Mouse (Mus musculus) embryonic facial prominence, embryonic 11.5 days (tissue): ENCODE measurements around the gene Syt13. TPM values are rescaled to one million over a fixed set of nuclear protein-coding genes. Genes with fewer than 3 reads are reported as not detected.

ENCODE experiments used
- ATAC-seq: fragments of 200-750 bp; cut with Nextera tagmentation; replicated peaks from 2 replicates; pipeline ENCODE4 v1.8.0; 2017; ENCODE audit warnings: low read depth; ENCODE audit not compliant: insufficient number of reproducible peaks, low FRiP score, low TSS enrichment
- DNase-seq: peaks from one replicate; pipeline ENCODE4 v3.0.0-alpha.2; 2015; ENCODE audit warnings: low spot score
- H3K27ac ChIP-seq: fragments of 300-500 bp; sonication (generic); replicated peaks from 2 replicates; pipeline ENCODE4 v1.5.1; 2014; ENCODE audit warnings: mild to moderate bottlenecking, low read depth, low read length, control low read depth
- H3K27me3 ChIP-seq: fragments of 300-500 bp; sonication (generic); 2 replicates; pipeline ENCODE4 v1.6.1; 2014; ENCODE audit warnings: mild to moderate bottlenecking, low read length, moderate library complexity, mixed read lengths; ENCODE audit not compliant: control insufficient read depth, insufficient read depth
- H3K36me3 ChIP-seq: fragments of 300-500 bp; sonication (generic); replicated peaks from 2 replicates; pipeline ENCODE4 v1.6.1; 2014; ENCODE audit warnings: low read depth, mild to moderate bottlenecking, low read length, moderate library complexity, mixed read lengths; ENCODE audit not compliant: control insufficient read depth, insufficient read depth
- H3K4me1 ChIP-seq: fragments of 300-500 bp; sonication (generic); 2 replicates; pipeline ENCODE4 v1.6.1; 2014; ENCODE audit warnings: low read length, mixed read lengths; ENCODE audit not compliant: control insufficient read depth, insufficient read depth
- H3K4me2 ChIP-seq: fragments of 300-500 bp; sonication (generic); 2 replicates; pipeline ENCODE4 v1.6.1; 2014; ENCODE audit warnings: low read depth, mild to moderate bottlenecking, control low read depth, low read length, moderate library complexity
- H3K4me3 ChIP-seq: fragments of 300-500 bp; sonication (generic); 2 replicates; pipeline ENCODE4 v1.5.1; 2014; ENCODE audit warnings: low read depth, low read length, control low read depth
- H3K9ac ChIP-seq: fragments of 300-500 bp; sonication (generic); replicated peaks from 2 replicates; pipeline ENCODE4 v1.6.1; 2014; ENCODE audit warnings: mild to moderate bottlenecking, control low read depth, low read length
- H3K9me3 ChIP-seq: fragments of 300-500 bp; sonication (generic); replicated peaks from 2 replicates; pipeline ENCODE4 v1.6.1; 2016; ENCODE audit warnings: mild to moderate bottlenecking, low read length, inconsistent platforms, mixed read lengths; ENCODE audit not compliant: control insufficient read depth
- WGBS: fragments of 180-500 bp; shearing (Covaris S2); extraction: QIAGEN DNeasy Blood & Tissue Kit; methylation state at CpG from one replicate; pipeline ENCODE4 v1.1.7; 2014; 5-methylcytosine and 5-hydroxymethylcytosine counted together
- polyA plus RNA-seq: library from polyadenylated mRNA; unstranded; fragments of >200 nt; fragmentation: Nextera tagmentation; extraction: Ambion mirVana; gene quantifications from 2 replicates; pipeline ENCODE4 v1.2.1, GENCODE M21; 2014

Syt13 gene
- 9.0 and 10.5 TPM in 2 replicates for polyA plus RNA-seq

DNA sequence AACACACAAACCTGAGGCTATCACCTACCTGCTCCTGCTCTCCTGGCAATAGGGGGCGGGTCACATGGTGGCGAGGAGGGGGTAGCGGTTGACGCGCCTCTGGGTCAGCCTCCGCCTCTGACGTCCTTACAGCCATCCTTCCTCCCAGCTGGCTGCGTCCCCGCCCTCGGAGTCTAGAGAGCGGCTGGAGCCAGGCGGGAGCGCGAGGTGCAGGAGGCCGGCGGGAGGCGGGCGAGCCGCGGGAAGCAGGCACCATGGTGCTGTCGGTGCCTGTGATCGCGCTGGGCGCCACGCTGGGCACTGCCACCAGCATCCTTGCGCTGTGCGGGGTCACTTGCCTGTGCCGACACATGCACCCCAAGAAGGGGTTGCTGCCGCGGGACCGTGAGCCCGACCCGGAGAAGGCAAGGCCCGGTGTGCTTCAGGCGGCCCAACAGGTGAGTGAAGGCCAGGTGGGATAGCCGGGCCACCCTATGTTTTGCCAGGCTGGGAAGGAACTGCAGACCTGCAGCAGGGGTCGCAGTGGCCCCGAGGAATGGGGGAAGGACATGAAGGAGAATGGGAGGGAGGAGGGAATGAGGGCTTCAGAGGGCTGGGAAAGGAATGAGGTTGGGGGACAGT is at the start of gene Syt13:
TSS of gene Syt13 (plus strand) at position 166 of the 621 bp plus-strand sequence.
- under 1% methylated on average over 37 of the region's 38 CpGs for WGBS
- Histone ChIP-seq H3K4me1 (no peaks in the 10 kb centered on the region; the same call in 1 of the 2 replicates), H3K9ac (peak within 1 kb of the TSS; percentile 29), H3K27ac (0 out of 2 replicates have a peak within 1 kb of the TSS, but pooled peaks have one; percentile 17), H3K27me3 (peaks cover 18% of the 10 kb centered on the region), H3K36me3 (no peaks in the 10 kb centered on the region), H3K4me2 (peak within 1 kb of the TSS; percentile 72), H3K9me3 (no peaks in the 10 kb centered on the region), H3K4me3 (peak within 1 kb of the TSS; percentile 34)
- ATAC-seq (peak; percentile 63), DNase-seq (peak; percentile 69)

DNA sequence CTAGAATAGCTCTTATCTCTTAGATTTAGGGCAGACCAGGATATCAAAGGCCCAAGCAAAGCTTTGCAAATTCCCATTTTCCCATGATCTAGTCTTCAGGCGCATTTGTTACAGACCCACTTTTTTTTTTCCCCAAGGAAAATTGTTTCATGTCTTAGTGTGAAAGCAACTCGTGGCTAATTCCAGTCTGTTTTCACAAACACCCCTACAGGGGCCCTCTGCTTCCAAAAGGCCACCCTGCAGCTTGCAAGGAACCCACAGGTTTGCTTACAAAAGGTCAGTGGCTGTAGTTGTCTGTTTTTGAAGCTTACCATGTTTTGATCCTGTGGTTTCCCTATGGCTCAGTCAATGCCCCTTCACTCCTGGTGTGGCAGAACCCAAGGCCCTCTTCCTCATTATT is 48.3 kb upstream of the Syt13 start:
- no peaks in the 10 kb centered on the region for H3K27me3 ChIP-seq
- DNase-seq (no peak), ATAC-seq (no peak)
- H3K4me3 ChIP-seq = no peak overlapping the region
- no peak overlapping the region for H3K27ac ChIP-seq
- H3K4me1 ChIP-seq = no peaks in the 10 kb centered on the region
- H3K9me3 ChIP-seq = no peaks in the 10 kb centered on the region
- H3K4me2 ChIP-seq = no peak overlapping the region
- no peaks in the 10 kb centered on the region for H3K36me3 ChIP-seq
- 21% methylated on average over 2 of the region's 2 CpGs for WGBS
- no peak overlapping the region for H3K9ac ChIP-seq

DNA sequence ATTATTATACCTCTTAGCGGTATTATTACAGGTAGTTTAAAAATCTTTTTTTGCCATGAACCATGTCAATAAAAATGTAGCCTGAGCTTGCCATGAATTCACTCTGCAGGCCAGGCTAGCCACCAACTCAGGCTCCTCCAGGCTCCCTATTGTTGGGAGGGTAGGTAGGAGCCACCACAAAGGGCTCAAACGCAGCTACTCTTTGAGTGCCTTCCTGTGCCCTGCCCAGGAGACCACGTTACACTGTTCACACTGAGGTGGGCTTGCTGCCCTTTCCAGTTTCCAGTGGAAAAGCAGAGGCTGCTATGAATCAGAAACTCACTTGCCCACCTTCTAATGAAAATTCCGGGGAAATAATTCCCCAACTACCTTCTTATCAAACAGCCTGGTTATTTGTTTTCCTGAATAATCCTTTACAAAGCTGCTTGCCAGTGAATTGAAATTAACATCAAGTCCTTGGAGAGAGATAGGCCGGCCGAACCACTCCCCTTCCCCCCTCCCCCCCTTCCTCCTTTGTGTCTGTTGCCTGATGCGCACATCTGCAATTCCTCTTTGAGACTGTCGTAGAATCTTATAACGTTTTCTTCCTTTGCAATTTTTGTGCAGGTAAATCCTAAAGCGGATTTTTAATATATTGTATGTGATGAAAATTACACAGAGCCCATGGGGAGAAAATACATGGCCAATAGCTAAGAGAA is 44.6 kb upstream of the Syt13 start:
- peak; percentile 19 for DNase-seq
- Histone ChIP-seq H3K27ac (no peak overlapping the region), H3K27me3 (no peaks in the 10 kb centered on the region), H3K9ac (no peak overlapping the region), H3K4me3 (no peak overlapping the region), H3K4me1 (no peaks in the 10 kb centered on the region), H3K36me3 (no peaks in the 10 kb centered on the region), H3K9me3 (no peaks in the 10 kb centered on the region), H3K4me2 (no peak overlapping the region)
- no peak for ATAC-seq
- 14% methylated on average over 10 of the region's 10 CpGs for WGBS

DNA sequence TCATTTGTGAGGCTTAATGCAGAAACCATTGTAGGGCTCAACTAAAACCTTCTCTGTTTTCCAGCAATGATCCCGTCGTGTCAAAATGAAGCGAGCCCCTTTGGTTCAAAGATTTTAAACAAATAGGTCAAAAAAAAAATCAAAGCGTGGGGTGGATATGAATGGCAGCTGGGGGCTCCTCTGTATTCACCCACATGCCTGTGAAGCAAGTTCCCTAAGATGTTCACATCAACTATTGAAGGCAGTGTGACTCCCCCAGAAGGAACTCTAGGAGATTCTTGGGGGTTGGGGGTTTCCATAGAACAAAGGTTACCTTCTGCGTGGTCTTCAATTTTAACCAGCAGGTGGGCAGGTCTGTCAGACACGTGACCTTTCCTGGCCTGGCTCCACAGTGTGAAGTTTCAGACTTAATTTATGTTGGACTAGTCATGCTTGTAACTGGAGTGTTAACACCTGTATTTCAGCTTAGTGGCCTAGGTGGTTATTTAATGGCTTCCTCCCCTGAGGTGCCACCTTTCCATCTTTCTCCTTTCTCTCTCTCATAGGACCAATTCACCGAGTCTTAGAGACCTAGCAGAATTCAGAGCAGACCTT is 43.7 kb upstream of the Syt13 start:
- Histone ChIP-seq H3K4me1 (no peaks in the 10 kb centered on the region), H3K36me3 (no peaks in the 10 kb centered on the region)
- WGBS = 34% methylated on average over 7 of the region's 7 CpGs

DNA sequence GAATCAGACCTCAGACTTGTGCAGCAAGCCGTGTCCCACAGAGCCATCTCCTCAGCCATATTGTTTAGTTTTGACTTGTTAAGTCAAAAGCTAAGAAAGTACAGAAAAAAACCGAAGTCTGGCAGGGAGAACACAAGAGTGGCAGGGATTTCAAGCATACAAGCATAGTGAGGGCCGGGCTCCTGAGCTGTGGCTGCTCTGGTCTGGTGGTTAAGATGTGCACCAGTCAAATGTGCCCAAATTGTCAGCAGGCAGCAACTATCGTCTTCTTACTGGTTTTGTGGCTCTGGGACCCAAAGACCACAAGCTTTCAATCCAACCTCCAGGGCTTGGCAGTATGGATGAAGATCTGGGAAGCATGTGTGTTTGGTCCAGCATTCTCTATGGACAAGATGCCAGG is 42.2 kb upstream of the Syt13 start:
- Histone ChIP-seq H3K4me2 (no peak overlapping the region), H3K9me3 (no peaks in the 10 kb centered on the region), H3K36me3 (no peaks in the 10 kb centered on the region), H3K4me1 (no peaks in the 10 kb centered on the region), H3K27me3 (no peaks in the 10 kb centered on the region), H3K27ac (no peak overlapping the region), H3K9ac (no peak overlapping the region), H3K4me3 (no peak overlapping the region)
- WGBS = 88% methylated on average over 4 of the region's 4 CpGs
- ATAC-seq (no peak), DNase-seq (no peak)

More for the DNA sequence above, 43.7 kb upstream of the Syt13 start:
- DNase-seq (no peak), ATAC-seq (no peak)
- Histone ChIP-seq H3K9me3 (no peaks in the 10 kb centered on the region), H3K9ac (no peak overlapping the region), H3K27me3 (no peaks in the 10 kb centered on the region), H3K4me3 (no peak overlapping the region), H3K27ac (no peak overlapping the region), H3K4me2 (no peak overlapping the region)

DNA sequence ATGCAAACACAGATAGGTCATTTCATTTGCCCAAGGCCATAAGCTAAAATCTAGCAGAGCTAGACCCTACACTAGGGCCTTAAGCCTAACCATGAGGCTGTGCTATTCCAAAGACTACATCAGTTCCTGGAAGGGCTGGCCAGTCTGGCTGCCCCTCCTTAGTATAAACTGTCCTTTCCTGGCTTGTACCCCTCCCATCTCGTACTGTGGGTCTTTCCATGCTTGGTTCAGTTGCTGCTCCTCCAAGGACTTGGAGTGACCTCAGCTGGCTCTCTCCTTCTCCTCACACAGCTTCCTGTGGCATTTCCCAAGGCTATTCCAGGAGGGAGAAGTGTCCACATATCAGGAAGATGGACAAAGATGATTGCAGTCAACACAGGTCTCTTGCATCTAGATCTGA is 40.3 kb upstream of the Syt13 start:
- no peak overlapping the region for H3K9ac ChIP-seq
- H3K4me1 ChIP-seq = no peaks in the 10 kb centered on the region
- no peaks in the 10 kb centered on the region for H3K27me3 ChIP-seq
- DNase-seq (no peak), ATAC-seq (no peak)
- no peak overlapping the region for H3K27ac ChIP-seq
- WGBS = 75% methylated on average over 1 of the region's 1 CpGs
- no peak overlapping the region for H3K4me3 ChIP-seq
- H3K4me2 ChIP-seq = no peak overlapping the region
- H3K36me3 ChIP-seq = no peaks in the 10 kb centered on the region
- H3K9me3 ChIP-seq = no peaks in the 10 kb centered on the region

DNA sequence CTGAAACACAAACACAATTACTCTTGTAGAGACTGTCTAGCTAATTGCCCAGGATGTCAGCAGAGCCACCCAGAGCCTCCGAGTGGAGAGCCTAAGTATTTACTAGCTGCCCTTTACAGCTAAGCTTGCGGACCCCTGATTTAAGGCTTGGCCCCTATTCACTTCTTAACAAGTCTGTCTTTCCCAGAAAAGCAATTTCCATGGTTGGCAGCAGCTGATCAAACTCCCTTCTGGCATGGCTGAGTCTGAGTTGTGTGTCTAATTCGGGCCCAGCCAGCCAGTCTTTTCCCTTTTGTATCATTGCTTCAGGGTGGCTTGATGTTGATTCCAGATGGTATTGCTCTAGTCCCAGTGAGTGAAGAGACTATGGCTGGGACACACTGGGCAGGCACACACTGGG is 37.4 kb upstream of the Syt13 start:
- 63% methylated on average over 3 of the region's 3 CpGs for WGBS
- H3K9ac ChIP-seq = no peak overlapping the region
- no peak overlapping the region for H3K27ac ChIP-seq
- ATAC-seq (no peak), DNase-seq (no peak)
- no peak overlapping the region for H3K4me3 ChIP-seq
- H3K4me2 ChIP-seq = no peak overlapping the region
- H3K27me3 ChIP-seq = no peaks in the 10 kb centered on the region
- no peaks in the 10 kb centered on the region for H3K4me1 ChIP-seq
- H3K36me3 ChIP-seq = no peaks in the 10 kb centered on the region
- H3K9me3 ChIP-seq = no peaks in the 10 kb centered on the region
